Mouse (Mus musculus) urinary bladder, postnatal 10 days (tissue): ENCODE data around the gene Tfb1m.

Experiments
- DNase-seq: peaks from one replicate; pipeline ENCODE4 v3.0.0; 2022; ENCODE audit warnings: low spot score

Gene Tfb1m

DNA sequence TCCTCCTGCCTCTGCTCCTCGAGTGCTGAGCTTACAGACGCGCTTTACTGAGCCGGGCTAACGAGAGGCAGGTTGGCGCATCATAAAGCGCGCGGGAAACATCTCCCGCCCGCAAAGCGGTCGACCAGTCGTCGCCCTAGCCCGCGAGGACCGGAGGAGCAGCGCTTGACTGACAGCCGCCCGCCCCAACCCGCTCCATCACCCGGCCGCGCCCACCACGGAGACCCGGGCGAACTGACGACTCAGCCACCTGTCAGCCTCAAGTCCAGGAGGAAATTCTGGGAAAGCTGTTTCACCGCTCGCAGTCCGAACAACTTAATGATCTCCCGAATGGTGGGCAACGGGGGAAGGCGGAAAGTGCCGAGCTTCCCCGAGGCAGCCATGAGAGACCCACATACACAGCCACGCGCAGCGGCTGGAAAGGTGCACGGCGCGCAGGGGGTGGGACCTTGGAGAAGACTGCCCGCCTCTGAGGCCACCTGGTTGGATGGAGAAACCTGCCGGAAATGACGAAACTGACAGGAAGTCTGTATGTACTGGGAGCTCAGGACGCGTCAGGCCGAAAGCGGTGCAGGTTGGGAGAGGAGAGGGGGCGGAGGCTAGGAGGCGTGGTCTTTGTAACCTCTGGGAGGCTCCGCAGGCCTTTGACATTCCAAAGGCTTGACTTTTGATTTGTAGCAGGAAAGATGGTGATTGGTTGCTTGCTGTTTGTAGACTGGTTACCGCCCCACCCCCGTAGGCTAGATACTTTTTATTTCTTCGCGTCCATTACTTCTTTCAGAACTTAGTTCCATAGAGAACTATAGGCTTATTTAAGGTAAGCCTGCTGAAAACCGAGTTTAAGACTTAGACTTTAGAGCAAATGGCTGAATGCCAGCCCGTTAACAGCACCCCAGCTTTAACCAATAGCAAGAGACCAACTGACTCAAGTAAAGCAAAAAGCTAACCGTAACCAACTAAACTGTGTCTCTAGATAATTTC lies at the start of gene Tfb1m:
Gene Tfb1m, minus strand, starts transcription at position 451 of the 981 bp plus-strand sequence.
- peak; percentile 90 for DNase-seq

DNA sequence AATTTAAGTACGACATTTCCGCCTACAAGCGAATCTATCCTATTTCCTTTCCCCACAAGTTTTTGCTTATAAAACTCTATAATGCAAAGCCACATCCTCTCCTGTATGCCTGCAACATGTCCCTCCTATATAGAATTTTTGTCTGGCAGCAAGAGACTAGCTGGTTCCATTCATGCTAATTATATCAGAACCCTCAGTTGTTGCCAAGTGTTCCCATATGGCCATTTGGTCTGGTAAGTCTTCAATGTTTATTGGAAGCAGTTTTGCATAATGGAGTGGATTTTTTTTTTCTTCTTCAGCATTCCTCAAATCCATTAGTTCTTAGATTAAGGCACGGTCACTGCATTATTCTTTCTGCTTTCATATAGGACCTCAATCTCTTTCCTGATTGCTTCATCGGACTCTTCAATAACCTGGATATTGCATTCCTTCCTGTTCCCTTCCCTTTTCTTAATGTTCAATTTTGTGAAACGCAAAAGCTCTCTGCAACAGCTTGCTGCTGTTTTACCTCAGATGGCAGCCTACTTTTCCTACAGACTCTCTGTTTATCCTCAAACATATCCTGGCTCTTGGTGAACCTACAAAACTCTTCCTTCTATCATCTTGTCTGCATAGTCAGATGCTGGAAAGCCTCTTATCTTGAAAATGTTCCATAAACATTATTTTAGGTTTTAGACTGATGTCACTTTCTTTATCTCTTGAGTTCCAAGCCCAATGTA lies 45.5 kb upstream of the Tfb1m start:
- DNase-seq, result no peak

DNA sequence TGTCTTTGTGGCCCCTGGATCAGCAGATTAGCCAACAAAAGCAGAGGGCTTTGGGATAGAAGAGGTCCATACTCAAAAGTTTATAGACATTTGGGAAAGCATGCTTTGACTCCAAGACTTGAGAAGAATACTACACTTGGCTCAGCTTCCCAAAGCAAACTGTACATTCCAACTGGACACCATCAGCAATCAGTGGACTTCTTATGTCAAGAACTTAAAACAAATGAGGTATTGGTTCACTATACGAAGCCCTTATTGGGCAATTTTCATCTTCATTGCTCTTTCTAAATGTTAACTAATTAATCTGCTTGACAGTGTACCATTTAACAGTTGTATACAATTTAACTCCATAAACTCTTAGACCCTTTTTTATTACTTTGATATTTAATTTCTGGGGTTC lies 40.8 kb upstream of the Tfb1m start:
- DNase-seq, result no peak

DNA sequence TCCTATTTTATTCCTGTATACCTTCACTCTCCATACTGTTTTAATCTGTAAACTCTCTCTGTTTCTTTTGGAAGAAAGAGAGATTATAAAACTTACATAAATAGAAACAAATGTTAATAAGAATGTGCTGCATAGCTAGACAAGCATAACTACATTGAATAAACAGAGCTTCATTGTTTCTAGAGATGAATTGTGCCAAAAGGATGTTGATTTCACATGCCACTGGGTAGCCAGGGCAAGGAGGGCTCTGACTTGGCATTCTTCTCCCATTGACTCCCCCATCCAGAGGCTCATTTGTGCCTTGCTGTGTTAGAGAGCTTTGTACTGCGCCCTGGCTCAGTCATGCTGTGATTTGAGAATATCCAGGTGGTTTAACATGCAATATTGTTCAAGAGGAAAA lies 40.3 kb upstream of the Tfb1m start:
- no peak for DNase-seq

DNA sequence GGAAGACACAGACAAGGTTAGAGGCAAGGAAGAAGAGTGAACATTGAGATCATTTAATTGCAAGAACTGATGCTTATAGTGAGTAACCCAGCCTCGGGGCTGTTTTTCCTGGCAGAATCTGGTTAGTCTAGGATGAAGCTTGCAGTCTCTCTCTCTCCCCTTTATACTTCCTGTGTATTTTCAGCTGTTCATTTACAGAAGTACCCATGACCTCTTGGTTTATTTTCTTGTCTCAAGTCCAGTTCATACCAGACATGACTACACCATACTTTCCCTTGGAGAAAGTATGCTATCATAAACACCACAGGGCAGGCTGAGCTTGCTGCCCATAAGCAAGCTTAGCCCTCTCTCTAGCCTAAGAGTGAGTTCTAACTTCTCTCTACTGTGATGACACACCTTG lies 39.5 kb upstream of the Tfb1m start:
- no peak for DNase-seq

DNA sequence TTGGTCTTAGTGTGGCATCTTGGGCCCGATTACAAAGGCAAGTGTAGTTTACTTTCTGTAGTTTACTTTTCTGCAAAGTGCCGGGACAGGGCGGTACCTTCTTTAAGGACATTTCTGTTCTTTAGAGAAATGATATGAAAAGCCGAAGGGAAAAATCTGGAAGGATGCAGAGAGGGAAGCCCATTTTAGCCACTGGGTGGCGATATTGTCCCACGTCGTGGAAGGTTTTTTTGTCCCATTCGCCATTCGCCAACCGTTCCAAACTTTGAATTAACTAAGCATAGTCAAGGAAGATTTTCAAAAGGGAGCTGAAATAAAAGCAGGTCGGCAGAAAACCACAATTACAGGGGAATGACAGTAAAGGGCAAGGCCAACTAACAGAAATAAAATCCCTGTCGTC lies 13.3 kb upstream of the Tfb1m start:
- no peak for DNase-seq

DNA sequence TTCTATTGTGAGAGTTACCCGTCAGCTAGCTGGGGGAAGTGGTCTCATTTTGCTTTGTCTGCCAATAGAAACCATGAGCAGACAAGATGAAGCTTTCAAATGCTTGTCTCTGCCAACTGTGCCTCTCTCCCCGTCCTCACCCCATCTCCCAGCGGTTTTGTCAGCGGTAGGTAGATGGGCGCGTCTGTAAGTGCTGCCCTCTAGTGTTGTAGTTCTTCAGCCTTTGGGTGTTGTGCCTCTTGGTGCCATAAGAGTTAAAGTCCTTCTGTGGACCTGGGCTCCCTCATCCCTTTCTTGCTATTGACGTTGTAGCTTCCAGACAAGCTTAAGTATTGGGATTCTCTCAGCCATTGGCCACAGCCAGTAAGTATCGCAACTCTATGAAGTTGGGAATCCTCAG lies 4.8 kb upstream of the Tfb1m start:
- no peak for DNase-seq

DNA sequence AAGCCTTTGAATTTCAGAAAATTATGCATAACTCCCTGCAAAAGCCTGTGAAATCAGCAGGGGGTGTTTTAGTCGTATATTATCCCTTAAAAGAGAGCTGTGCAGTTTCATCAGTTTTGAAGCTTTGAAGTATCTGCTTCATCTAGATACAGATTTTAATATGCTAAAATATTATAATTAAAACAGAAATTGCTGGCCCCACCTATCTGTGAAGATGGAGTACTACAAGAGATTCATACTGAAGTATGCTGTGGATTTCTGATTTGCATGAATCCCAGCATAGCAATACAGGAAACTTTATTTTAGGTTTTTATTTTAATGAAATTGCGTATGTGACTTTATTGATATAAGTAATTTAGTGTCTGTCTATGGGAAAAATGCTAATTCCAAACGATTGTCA lies 3.0 kb upstream of the Tfb1m start:
- no peak for DNase-seq

DNA sequence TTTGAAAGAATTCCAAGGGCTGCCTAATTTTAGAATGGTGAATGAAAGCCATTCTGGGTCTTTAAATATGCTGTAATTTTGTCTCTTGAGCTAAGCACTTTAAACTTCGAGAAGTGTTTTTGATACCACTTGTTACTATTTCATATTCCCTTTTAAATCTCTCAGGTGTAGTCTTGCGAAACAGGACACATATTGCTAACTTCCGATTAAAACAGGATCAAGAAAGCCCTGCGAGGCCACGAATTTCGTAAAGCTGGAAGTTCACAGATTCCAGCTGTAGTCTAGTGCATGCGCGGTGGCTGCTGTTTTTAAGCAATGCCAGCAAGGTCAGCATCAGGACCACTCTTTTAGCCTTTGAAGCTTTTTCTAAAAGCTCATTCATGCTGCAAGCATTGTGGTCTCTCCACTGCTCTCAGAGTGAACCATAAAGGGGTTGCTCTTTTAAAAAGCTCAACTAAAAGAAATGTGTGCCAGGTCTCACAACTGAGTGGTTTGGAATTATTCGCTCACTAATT lies 832 bp upstream of the Tfb1m start:
- no peak for DNase-seq

DNA sequence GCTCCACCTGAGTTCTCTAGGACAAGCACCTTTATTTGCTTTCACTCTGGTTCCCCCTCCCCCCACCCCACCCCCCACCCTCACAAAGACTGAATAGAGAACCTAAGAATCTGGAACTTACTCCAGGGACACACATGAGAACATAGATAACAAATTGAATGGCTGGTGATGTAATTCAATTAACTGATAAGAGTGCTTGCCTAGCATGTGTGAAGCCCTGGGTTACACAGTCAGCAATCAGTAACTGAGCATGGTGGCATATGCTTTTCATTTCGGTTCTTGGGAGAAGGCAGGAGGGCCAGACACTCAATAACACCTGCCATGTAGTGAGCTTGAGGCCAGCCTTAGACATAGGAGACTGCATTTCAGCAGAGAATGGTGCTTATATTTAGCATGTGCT lies 1.3 kb downstream of the Tfb1m start:
- DNase-seq, result no peak

DNA sequence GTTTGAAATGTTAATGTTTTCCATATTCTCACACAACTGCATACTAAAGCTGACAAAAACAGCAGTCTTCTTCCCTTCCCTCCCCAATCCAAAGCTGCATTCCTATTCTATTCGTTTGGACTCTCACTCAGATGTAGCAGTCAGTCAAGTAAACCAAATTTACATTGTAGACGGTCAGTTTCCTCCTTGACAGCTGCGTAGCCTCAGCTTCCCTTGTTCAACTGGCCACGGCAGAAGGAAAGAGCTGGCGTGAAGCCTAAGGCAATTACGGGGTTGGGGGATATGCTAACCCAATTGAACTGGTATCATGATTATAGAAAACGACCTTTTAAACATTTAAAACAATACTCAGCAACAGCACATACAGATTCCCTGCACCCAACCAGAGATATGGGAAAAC lies 9.9 kb downstream of the Tfb1m start:
- DNase-seq, result no peak

DNA sequence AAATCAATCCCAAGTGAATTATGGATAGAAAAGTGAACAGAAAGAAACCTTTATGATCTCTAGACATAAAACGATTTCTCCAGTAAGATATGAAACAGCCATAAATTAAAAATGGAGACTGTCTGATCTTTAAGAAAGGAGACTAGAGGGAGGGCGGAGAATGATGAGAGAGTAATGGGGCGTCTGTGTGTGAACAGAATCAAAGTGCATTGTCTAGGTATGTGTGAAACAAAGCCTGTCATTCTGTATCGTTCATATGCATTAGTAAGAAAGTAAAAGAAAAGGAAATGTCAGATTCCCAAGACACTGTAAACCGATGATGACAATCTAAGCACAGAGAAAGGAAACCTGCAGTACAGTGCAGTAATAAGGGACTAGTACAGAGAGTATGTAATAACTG lies 16.5 kb downstream of the Tfb1m start:
- DNase-seq, result no peak

DNA sequence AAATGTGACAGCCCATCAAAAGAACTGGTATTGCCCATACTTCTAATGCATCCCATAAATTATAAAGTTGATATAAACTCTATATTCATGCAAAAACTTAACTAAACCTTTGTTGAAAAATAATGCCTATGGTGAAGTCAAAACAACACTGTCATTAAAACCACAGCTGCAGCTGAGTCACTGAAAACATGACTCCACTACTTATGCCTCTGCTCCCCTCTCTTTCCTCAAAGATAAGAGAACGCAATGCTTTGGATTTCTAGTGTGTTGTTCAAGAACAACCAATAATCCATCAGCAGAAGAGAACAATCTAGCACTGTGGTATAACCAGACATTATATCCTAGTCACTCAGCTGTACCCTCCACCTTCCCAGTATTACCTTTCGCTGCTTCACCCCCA lies 17.3 kb downstream of the Tfb1m start:
- DNase-seq, result no peak

DNA sequence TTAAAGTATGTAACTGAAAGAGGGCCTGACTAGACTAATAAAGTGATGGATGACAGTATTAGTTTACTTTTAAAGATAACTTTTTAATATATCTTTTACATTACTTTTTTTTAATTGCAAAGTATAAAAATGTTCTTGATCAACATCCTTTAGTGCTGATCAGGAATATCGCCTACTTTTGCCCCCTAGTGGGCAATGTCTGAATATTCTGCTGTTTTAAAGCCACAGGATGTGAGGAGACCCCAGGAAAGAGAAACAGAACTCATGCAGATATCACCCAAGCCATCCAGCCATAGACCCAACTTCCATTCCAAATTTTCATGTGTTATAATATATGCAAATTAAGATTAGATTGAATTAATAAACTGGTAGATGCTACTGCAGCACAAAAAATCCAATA lies 24.2 kb downstream of the Tfb1m start:
- DNase-seq, result no peak

DNA sequence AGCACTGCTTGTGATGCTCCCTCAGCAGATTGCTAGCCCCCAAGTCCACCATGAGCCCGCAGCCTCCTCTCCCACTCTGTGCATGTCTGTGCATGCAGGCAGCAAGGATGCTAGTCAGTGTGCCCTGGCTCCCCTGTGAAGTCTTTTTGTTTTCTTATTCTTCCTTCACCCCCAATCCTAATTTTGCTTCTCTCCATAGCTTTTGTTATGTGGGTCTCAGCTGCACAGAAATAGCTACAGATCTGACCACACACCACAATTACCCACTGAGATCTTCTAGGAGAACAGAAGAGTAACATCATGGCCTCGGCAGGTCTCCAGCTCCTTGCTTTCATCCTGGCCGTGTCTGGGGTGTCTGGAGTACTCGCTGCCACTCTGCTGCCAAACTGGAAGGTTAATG lies 25.3 kb downstream of the Tfb1m start, which contains the start of gene Cldn20:
Gene Cldn20, plus strand, starts transcription at position 301 of the 400 bp plus-strand sequence.
- no peak for DNase-seq

DNA sequence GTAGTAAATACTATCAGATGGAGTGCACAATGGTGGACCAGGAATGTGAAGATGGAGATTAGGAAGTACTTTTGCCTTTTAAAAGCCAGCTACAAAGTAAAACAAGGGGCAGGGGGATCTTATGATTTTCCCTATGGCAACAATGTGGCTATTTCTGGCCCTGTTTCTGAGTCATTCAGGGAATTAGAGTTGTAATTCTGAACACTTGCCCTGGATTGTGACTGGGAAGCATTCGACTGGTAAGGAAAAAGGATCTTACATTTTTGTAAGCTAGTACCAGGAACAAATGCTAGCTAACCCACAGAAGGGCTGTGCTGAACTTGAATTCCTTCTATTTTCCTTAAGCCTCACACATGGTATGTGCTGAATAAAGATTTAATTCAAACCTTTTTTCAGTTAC lies 25.9 kb downstream of the Tfb1m start:
- DNase-seq, result no peak

DNA sequence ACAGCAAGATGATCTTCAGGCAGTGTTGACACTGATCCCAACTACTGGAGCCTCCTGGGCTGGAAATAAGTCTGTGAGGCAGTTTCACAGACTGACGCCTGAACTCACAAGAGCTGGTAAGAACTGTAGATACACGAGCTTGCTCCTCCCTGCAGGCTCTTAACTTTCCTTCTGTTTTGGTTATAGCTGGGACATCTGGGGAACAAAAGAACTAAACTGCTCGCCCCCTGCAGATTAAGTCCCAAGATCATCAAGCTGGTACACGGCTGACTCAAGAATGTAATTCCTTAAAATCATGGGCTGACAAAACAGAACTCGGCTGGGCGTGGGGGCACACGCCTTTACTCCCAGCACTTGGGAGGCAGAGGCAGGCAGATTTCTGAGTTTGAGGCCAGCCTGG lies 27.0 kb downstream of the Tfb1m start:
- DNase-seq, result no peak

DNA sequence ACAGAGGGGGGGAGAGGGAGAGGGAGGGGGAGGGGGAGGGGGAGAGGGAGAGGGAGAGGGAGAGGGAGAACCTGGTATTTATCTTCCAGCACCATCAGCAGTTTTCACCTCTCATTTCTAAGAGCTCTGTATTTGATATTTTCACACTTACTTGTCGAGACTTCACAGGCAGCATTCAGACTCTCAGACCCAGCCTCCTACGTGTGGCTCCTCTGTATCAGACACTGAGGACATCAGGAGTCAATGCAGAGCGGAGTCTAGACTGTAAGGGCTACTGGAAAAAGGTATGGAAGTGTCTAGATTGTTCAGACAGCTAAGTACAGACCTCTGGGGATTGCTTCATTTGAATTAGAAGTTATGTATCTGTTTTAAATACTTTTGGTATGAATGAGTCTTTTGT lies 28.1 kb downstream of the Tfb1m start:
- DNase-seq, result no peak

DNA sequence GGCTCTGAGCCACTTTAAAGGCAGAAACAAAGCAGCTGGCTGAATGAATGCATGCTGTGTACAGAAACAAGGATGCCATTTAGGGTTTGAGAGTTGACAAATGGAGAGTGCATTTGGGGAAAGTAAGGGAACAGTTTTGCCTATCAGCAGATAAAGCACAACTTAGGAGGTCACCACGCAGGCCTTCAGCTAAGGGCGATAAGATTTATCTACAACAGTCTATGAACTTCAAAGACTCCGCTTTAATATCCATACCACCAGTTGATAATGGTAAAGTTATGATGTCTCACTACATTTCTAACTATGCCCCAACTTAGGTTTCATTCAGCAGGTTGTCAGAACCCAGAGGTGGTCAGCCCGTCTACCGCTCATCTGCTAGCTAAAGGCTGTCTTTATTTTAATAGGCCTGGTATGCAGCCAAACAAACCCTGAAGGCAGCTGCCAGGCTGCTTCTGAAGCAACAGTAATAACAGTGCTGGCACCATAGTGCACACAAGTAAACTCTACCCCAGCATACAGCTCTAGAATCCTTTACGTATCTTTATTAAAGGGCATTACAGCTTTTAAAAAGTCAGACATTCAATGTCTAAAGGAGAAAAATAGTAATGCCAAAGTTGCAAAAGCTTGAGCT lies 29.6 kb downstream of the Tfb1m start:
- DNase-seq, result no peak

DNA sequence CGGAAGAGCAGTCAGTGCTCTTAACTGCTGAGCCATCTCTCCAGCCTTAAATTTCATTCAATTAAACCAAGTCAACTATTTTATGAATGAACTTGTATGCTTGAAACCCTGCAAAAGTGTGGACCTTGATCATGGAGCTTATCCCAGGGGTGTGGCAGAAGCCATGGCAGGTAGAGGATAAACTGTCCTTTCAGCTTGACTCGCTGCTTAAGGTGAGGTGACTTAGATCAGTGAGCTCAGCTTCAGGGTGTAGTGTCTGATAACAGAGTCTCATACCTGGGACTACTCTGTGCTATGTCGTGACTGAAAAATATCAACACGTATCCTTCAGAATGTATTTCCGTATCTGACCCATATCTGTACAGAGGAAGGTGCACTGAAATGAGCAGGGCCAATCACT lies 37.2 kb downstream of the Tfb1m start:
- DNase-seq, result no peak

DNA sequence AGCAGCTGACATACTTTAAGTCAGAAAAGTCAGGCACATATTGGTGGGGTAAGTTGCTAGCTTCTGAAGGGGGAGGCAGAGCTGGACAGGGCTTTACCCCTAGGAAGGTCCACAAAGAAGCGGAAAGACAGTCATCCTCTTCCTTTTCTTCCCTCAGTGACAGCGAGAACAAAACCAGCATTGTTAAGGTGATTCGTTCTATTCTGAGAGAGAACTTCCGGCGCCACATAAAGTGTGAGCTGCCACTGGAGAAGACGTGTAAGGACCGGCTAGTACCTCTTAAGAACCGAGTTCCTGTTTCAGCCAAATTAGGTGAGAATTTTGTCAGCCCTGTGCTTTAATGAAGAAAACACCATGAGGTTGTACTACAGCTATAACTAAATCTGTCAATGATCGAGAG lies 41.2 kb downstream of the Tfb1m start:
- no peak for DNase-seq

DNA sequence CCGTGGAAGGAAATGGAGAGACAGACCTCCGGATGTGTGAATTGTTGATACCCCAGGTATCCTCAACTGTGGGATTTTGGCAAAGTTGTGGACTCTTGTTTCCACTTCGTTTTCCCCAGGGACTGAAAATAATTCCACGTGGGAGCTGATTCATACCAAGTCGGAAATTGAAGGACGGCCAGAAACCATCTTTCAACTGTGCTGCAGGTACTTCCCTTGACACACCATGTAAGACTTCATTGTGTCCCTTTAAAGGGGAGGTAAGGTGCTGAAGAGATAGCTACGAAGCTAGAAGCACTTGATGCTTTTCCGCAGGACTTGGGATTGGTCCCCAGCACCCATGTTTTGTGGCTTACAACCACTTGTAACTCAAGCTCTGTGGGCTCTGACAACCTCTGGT lies 41.7 kb downstream of the Tfb1m start:
- DNase-seq, result no peak

DNA sequence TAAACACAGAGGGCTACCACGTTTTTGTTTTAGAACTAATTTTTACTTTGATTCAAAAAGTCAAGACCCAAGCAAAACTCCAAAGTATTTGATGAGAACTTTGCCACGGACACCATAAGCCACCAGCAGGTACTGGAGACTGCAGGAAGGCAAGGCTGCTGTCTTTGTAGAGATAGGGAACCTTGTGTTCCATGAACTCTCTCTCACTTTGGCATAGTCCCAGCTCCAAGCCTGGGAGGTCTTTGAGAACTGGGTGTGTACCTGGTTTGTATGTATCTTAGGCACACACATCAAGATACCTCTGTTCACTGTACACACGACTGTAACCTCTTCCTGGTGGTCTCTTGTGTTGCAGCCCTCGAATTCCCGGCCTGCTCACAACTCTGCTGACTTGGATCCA lies 43.3 kb downstream of the Tfb1m start:
- no peak for DNase-seq
